Mouse (Mus musculus) B cell, adult 67 days (primary cell): ENCODE results near the gene Zfp790. TPM values are rescaled to one million over a fixed set of nuclear protein-coding genes. Genes with fewer than 3 reads are reported as not detected.

Experiments used
- total RNA-seq, 2 experiments: library from RNA; stranded (reverse); gene quantifications; 4 replicates each; pipeline ENCODE4 v1.2.4; 2023

The Zfp790 gene
- total RNA-seq: 10 to 100 TPM; 12.4 to 19.6 TPM

GRCm38 (mm10) chr7:29815910-29816429 is at the start of gene Zfp790:
Gene Zfp790 (plus strand): TSS chr7:29816114.

DNA sequence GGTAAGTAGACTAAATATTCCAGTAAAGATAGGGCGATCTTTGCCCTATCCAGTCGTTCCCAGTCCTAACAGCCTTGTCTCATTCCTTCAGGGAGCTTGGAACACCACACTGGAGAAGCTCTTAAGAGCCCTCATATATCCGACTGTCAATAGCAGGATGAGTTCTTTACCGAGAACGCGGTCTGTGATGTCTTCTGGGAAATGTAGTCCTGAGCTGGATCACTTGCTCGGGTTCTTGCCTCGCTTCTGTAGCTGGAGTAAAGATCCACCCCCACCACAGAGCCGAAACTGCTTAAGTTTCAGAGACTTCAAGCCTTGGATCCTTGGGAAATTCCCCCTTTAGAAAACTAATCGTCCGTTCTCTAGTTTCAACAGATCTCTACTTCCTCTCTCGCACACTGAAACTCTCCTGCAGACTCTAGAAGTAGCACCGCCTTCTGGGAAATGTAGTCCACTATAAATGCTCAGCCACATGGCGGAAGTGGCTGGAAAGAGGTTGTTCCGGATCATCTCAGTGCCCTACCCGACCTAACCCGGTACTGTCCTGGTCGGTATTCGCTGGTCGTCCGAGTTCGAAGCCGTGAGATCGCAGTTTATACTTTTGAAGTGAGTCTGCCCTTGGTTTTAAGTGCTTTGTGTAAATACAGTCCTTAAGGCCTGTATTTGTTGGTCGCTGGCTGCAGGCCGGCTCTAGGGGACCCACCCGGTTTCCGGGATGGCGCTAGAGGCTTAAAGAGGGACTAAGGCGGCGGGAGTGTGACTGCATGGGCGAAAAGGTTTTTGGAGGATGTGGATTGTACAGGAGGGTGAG is 47.6 kb upstream of the Zfp790 start, which contains the start of gene Zfp84:
Zfp84 (plus strand) TSS at position 463 of the 811 bp plus-strand sequence.

DNA sequence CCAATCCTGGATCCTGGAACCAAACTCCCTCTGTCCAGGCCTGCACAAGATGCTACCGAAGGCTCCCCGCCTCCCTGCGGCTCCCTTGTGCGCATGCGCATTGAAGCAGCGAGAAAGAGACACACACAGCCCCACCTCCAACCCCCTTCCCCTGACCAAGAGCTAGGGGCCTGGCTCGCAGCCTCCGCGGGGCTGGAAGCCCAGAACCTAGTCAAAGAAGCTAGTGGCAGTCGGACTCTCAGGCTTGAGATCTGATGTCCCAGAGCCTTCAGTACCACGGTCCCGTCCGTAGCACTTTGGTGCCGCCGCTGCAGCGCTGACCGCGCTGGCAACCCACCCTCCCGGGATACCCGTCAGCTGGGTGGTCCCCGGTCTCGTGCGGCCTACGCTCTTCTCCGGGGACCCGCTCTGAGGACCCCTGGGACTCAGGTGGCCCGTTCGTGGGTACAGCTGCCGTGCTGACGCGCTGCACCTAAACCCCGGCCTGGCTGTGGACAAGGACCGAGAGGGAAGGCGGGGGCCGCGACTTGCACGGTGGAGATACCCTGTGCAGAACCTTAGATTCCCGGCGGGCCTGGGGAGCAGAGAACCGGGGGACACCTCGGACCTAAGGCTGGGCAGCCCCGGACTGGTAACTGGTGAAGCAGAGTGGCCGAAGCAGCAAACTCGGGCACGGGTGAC is 31.9 kb upstream of the Zfp790 start, which contains the start of gene Zfp30:
Zfp30 (plus strand) TSS at position 128 of the 681 bp plus-strand sequence.

DNA sequence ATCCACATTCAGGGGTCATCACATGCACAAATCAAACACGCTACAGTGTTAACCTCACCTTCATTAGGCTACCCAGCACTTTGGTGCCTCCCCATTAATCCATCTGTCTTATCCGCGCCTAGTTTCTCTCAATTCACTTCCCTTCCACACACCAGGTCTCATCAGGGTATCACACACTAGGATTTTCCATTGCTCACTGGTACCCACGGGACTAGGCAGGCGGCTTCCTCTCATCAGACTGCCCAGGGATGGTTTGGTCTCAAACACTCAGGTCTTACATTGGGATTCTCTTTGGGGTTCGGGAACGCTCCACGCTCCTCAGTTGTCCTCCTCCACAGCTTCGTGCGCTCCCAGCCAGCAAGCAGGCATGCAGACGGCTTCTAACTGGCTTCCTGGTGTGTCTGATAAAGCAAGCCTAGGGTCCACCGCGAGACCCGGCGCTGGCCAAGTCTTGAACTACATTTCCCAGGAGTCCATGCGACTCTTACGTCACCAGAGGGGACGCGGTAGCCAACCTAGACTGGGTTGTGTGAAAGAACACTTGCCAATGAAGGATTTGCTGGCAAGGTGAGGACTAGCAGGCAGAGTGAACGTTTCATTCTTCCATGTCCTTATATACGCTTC is 37.4 kb downstream of the Zfp790 start, which contains the start of gene Zfp940:
Zfp940 (minus strand) TSS at position 451 of the 624 bp plus-strand sequence.

DNA sequence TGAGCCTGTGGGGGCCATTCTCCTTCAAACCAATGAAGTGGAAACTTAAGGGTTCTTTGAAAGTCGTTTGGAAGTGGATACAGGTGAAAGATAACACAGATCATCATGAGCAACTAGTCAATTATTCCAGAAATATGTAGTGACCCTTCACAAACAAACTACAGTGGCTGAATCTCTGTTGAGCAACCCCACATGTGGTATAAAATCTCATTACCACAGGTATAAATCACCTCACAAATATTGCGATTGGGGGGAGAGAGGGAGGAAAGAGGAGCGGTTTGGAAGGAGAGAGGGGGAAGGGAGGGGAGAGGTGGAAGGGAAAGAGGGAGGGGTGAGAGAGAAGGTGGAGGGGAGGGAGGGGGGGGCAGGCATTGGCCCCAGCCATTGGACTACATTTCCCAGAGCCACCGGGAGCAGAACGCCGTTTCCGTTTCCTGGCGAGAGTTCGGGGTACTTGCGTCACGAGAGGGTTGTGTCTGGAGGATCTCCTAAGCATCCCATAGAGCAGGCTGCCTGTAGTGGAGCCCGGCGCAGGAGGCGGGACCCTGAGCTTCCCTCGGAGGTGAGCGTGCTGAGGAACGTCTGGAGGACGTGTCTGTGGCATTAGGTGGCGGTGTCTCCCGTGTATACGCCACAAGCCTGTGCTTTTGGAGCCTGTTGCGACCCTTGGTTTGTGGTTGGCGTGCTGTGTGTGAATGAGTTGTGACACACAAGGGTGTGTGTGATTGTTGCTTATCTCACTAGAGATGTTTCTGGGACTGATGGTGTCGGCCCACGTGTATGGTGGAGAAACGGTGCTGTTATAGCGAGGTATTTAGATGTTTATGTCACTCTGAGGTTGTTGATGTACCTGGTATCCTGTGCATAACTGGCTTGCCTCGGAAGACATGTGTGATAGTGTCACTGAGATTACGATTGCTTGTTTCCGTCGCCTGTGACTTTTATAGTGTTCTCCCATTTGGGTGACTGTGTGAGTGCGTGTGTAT is 43.9 kb downstream of the Zfp790 start, which contains the start of gene Zfp420:
Zfp420 (plus strand) TSS at position 448 of the 986 bp plus-strand sequence.

Other genes starting within 250 kb of the Zfp790 start
- gene Catsperg2, start 89.1 kb upstream of the Zfp790 start, total RNA-seq: not detected
- gene Zfp84, start 47.6 kb upstream of the Zfp790 start, total RNA-seq: 10 to 100 TPM; 22.8 to 26.3 TPM
- under 1 TPM; 0.64 to 0.92 TPM for gene Zfp30, start 32.1 kb upstream of the Zfp790 start, total RNA-seq
- 1 to 10 TPM; 3.9 to 5.1 TPM for gene Zfp940, start 37.6 kb downstream of the Zfp790 start, total RNA-seq
- 10 to 100 TPM; 14.2 to 17.1 TPM for gene Zfp420, start 43.9 kb downstream of the Zfp790 start, total RNA-seq
- gene Zfp27, start 90.5 kb downstream of the Zfp790 start, total RNA-seq: 10 to 100 TPM in 1 of 2 experiments, 1 to 10 TPM in 1; 9.9 to 14.7 TPM
- 1 to 10 TPM; 6.1 to 6.6 TPM for gene Zfp383, start 92.1 kb downstream of the Zfp790 start, total RNA-seq
- 10 to 100 TPM; 10.6 to 12.3 TPM for gene Zfp74, start 138.0 kb downstream of the Zfp790 start, total RNA-seq
- 10 to 100 TPM; 17.1 to 24.5 TPM for gene Zfp568, start 167.8 kb downstream of the Zfp790 start, total RNA-seq
- 1 to 10 TPM; 4.7 to 5.9 TPM for gene Zfp14, start 235.3 kb downstream of the Zfp790 start, total RNA-seq